Mouse (Mus musculus) granulocyte monocyte progenitor cell, adult 5-6 weeks (primary cell): ENCODE results near the gene Uba52. TPM values are rescaled to one million over a fixed set of nuclear protein-coding genes. Genes with fewer than 3 reads are reported as not detected.

Experiments used
- ATAC-seq: replicated peaks from 2 replicates; pipeline ENCODE4 v1.8.0; 2016; ENCODE audit warnings: mild to moderate bottlenecking, moderate TSS enrichment, inconsistent platforms; ENCODE audit not compliant: poor library complexity, severe bottlenecking
- total RNA-seq, 2 experiments: library from RNA; stranded (forward) in 1 of 2; stranded (reverse) in 1 of 2; fragments of 200-712, 200-1000 nt in 1 of 2; fragments of >200 nt in 1 of 2; fragmentation: Nextera tagmentation in 1 of 2; gene quantifications; 2 replicates each; pipeline ENCODE4 v1.2.3; 2014 to 2017

Gene Uba52
- total RNA-seq, 2 experiments from 2014 or later: 2,675 to 3,231 TPM

- no peak for ATAC-seq
Observed at GRCm38 (mm10) chr8:70461765-70462515, 48.7 kb downstream of the Uba52 start.

- no peak for ATAC-seq
Observed at GRCm38 (mm10) chr8:70460606-70461005, 50.0 kb downstream of the Uba52 start.

- ATAC-seq: no peak
Observed at GRCm38 (mm10) chr8:70460199-70460598, 50.4 kb downstream of the Uba52 start.

DNA sequence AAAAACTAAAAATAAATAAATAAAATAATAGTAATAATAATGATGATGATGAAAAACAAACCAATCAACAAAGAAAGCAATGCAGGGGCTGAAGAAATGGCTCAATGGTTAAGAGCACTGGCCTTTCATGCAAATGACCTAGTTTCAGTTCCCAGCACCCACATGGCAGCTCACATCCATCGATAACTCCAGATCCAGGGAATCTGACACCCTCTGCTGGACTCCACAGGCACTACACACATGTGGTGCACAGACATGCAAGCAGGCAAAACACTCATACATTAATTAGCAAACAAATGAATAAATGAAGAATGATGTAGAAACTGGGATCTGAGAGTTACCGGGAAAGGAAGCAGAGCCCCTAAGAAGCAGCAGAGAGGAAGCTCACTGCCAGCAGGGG is 51.0 kb downstream of the Uba52 start:
- ATAC-seq: no peak

DNA sequence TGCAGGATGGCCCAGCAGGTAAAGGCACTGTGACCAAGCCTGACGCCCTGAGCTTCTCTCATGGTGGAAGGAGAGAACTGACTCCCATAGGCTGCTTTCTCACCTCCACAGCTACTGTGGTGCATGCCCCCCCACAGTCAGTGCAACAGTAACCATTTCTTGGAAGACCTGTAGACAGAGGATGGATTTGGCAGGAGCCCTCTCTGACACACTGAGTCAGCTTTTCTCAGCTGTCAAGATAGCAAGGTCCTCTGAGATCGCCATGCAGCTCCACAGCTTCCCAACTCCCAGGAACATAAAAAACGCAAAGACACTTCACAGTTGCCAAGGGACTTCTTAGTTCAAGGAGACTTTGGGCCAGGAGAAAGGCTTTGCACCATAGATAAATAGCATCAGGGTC is 52.1 kb downstream of the Uba52 start:
- no peak for ATAC-seq

Other genes with a start within 250 kb of the Uba52 start
- gene Homer3, start 228.0 kb downstream of the Uba52 start, total RNA-seq (2014; fragmentation: Nextera tagmentation): 5.4 and 12.3 TPM in 2 replicates
- gene Homer3, start 228.0 kb downstream of the Uba52 start, total RNA-seq (2017): 6.5 and 12.3 TPM in 2 replicates
- gene Ddx49, start 208.3 kb downstream of the Uba52 start, total RNA-seq (2014; fragmentation: Nextera tagmentation): 45.9 and 66.8 TPM in 2 replicates
- gene Ddx49, start 208.3 kb downstream of the Uba52 start, total RNA-seq (2017): 139 and 177 TPM in 2 replicates
- 209 and 240 TPM in 2 replicates for gene Cope, start 208.3 kb downstream of the Uba52 start, total RNA-seq (2014; fragmentation: Nextera tagmentation)
- 132 and 155 TPM in 2 replicates for gene Cope, start 208.3 kb downstream of the Uba52 start, total RNA-seq (2017)
- not detected in 2 replicates for gene Cers1, start 195.0 kb downstream of the Uba52 start, total RNA-seq (2014; fragmentation: Nextera tagmentation)
- not detected in 2 replicates for gene Cers1, start 195.0 kb downstream of the Uba52 start, total RNA-seq (2017)
- not detected in 2 replicates for gene Gdf1, start 181.0 kb downstream of the Uba52 start, total RNA-seq (2014; fragmentation: Nextera tagmentation)
- gene Gdf1, start 181.0 kb downstream of the Uba52 start, total RNA-seq (2017): not detected in 2 replicates
- gene Upf1, start 157.5 kb downstream of the Uba52 start, total RNA-seq (2014; fragmentation: Nextera tagmentation): 30.6 and 33.7 TPM in 2 replicates
- 24.2 and 30.8 TPM in 2 replicates for gene Upf1, start 157.5 kb downstream of the Uba52 start, total RNA-seq (2017)
- gene Comp, start 137.2 kb downstream of the Uba52 start, total RNA-seq (2014; fragmentation: Nextera tagmentation): 0.88 TPM in 1 of 2 replicates, not detected in the other
- not detected in 2 replicates for gene Comp, start 137.2 kb downstream of the Uba52 start, total RNA-seq (2017)
- gene Crtc1, start 71.2 kb downstream of the Uba52 start, total RNA-seq (2014; fragmentation: Nextera tagmentation): 7.4 and 19.5 TPM in 2 replicates
- gene Crtc1, start 71.2 kb downstream of the Uba52 start, total RNA-seq (2017): 2.3 and 4.8 TPM in 2 replicates
- gene Klhl26, start 33.8 kb downstream of the Uba52 start, total RNA-seq (2014; fragmentation: Nextera tagmentation): 2.1 and 4.4 TPM in 2 replicates
- 4.0 and 4.1 TPM in 2 replicates for gene Klhl26, start 33.8 kb downstream of the Uba52 start, total RNA-seq (2017)
- gene Tmem59l, start 23.4 kb downstream of the Uba52 start, total RNA-seq (2014; fragmentation: Nextera tagmentation): not detected in 2 replicates
- not detected in 2 replicates for gene Tmem59l, start 23.4 kb downstream of the Uba52 start, total RNA-seq (2017)
- gene Crlf1, start 17.6 kb downstream of the Uba52 start, total RNA-seq (2014; fragmentation: Nextera tagmentation): not detected in 2 replicates
- gene Crlf1, start 17.6 kb downstream of the Uba52 start, total RNA-seq (2017): not detected in 2 replicates
- 21.7 and 30.2 TPM in 2 replicates for gene Rex1bd, start 4.0 kb downstream of the Uba52 start, total RNA-seq (2014; fragmentation: Nextera tagmentation)
- gene Rex1bd, start 4.0 kb downstream of the Uba52 start, total RNA-seq (2017): 33.4 and 64.9 TPM in 2 replicates
- gene Fkbp8, start 16.9 kb upstream of the Uba52 start, total RNA-seq (2014; fragmentation: Nextera tagmentation): 113 and 149 TPM in 2 replicates
- 107 and 118 TPM in 2 replicates for gene Fkbp8, start 16.9 kb upstream of the Uba52 start, total RNA-seq (2017)
- 83.7 and 84.5 TPM in 2 replicates for gene Kxd1, start 17.2 kb upstream of the Uba52 start, total RNA-seq (2014; fragmentation: Nextera tagmentation)
- gene Kxd1, start 17.2 kb upstream of the Uba52 start, total RNA-seq (2017): 68.7 and 74.4 TPM in 2 replicates
- 11.7 and 13.6 TPM in 2 replicates for gene Ell, start 28.7 kb upstream of the Uba52 start, total RNA-seq (2014; fragmentation: Nextera tagmentation)
- 5.5 and 5.7 TPM in 2 replicates for gene Ell, start 28.7 kb upstream of the Uba52 start, total RNA-seq (2017)
- gene Isyna1, start 83.6 kb upstream of the Uba52 start, total RNA-seq (2014; fragmentation: Nextera tagmentation): 30.8 and 66.6 TPM in 2 replicates
- gene Isyna1, start 83.6 kb upstream of the Uba52 start, total RNA-seq (2017): 35.2 and 38.6 TPM in 2 replicates
- gene Ssbp4, start 98.1 kb upstream of the Uba52 start, total RNA-seq (2014; fragmentation: Nextera tagmentation): 53.8 and 75.4 TPM in 2 replicates
- 35.2 and 87.9 TPM in 2 replicates for gene Ssbp4, start 98.1 kb upstream of the Uba52 start, total RNA-seq (2017)
- gene Lrrc25, start 105.4 kb upstream of the Uba52 start, total RNA-seq (2014; fragmentation: Nextera tagmentation): 2.9 and 5.2 TPM in 2 replicates
- 1.1 and 3.1 TPM in 2 replicates for gene Lrrc25, start 105.4 kb upstream of the Uba52 start, total RNA-seq (2017)
- gene Gdf15, start 121.7 kb upstream of the Uba52 start, total RNA-seq (2014; fragmentation: Nextera tagmentation): not detected in 2 replicates
- 0.67 TPM in 1 of 2 replicates, not detected in the other for gene Gdf15, start 121.7 kb upstream of the Uba52 start, total RNA-seq (2017)
- 8.5 and 31.0 TPM in 2 replicates for gene Pgpep1, start 149.6 kb upstream of the Uba52 start, total RNA-seq (2014; fragmentation: Nextera tagmentation)
- 6.5 and 6.9 TPM in 2 replicates for gene Pgpep1, start 149.6 kb upstream of the Uba52 start, total RNA-seq (2017)
- gene Lsm4, start 162.4 kb upstream of the Uba52 start, total RNA-seq (2014; fragmentation: Nextera tagmentation): 187 and 226 TPM in 2 replicates
- gene Lsm4, start 162.4 kb upstream of the Uba52 start, total RNA-seq (2017): 247 and 312 TPM in 2 replicates
- 7.7 and 12.3 TPM in 2 replicates for gene Jund, start 188.1 kb upstream of the Uba52 start, total RNA-seq (2014; fragmentation: Nextera tagmentation)
- gene Jund, start 188.1 kb upstream of the Uba52 start, total RNA-seq (2017): 24.6 and 27.0 TPM in 2 replicates
- not detected in 2 replicates for gene Iqcn, start 192.7 kb upstream of the Uba52 start, total RNA-seq (2014; fragmentation: Nextera tagmentation)
- gene Iqcn, start 192.7 kb upstream of the Uba52 start, total RNA-seq (2017): not detected in 2 replicates
- gene Gm3336, start 207.7 kb upstream of the Uba52 start, total RNA-seq (2014; fragmentation: Nextera tagmentation): not detected in 2 replicates
- not detected in 2 replicates for gene Gm3336, start 207.7 kb upstream of the Uba52 start, total RNA-seq (2017)
- not detected in 2 replicates for gene Pde4c, start 212.9 kb upstream of the Uba52 start, total RNA-seq (2014; fragmentation: Nextera tagmentation)
- gene Pde4c, start 212.9 kb upstream of the Uba52 start, total RNA-seq (2017): not detected in 2 replicates
- 5.5 and 10.8 TPM in 2 replicates for gene Rab3a, start 243.9 kb upstream of the Uba52 start, total RNA-seq (2014; fragmentation: Nextera tagmentation)
- gene Rab3a, start 243.9 kb upstream of the Uba52 start, total RNA-seq (2017): 0.34 and 1.6 TPM in 2 replicates